Mouse (Mus musculus): Measurements from ENCODE around the gene Lrrc1. TPM values are rescaled to one million over a fixed set of nuclear protein-coding genes. Genes with fewer than 3 reads are reported as not detected.

Lrrc1 gene
- polyA plus RNA-seq, 1 experiment from 2014 or later, result 22.1 TPM

DNA sequence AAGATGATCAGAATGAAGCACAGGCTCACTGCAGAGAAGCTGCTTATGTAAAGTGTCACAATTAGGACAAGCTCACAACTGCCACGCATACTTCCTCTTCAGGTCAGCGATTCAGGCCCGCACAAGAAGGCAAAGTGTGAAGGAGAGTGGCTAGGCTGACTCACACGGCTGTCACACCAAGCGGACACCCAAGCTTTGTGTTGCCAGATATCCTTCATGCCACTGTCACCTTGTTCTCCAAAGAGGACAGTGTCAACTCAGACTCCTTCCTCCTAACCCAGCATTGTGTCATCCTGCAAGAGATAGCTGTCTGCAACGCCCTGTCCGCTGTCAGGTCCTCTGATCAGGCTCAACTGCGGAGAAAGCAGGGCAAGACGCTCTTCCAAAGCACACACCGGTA lies 7.3 kb downstream of the Lrrc1 start:
- H3K36me3 ChIP-seq (ENCODE audit: insufficient read depth, low read length), result no peaks in the 10 kb centered on the region
- WGBS, result 76% methylated on average over 10 of the region's 10 CpGs
- H3K9me3 ChIP-seq (replicated peaks; ENCODE audit: low read length), result no peaks in the 10 kb centered on the region
- H3K27ac ChIP-seq, result no peak overlapping the region
- DNase-seq (ENCODE audit: low spot score) (no peak), ATAC-seq (replicated peaks; ENCODE audit: low FRiP score, low read depth) (no peak)
- H3K4me1 ChIP-seq (replicated peaks; ENCODE audit: insufficient read depth, low read length), result 0 out of 2 replicates have a peak, but pooled peaks cover 3% of the 10 kb centered on the region
- no peak overlapping the region for H3K9ac ChIP-seq (ENCODE audit: low read depth, low read length)
- H3K4me2 ChIP-seq (ENCODE audit: low read length), result no peak overlapping the region
- no peak for TF ChIP-seq CTCF (IDR thresholded peaks at IDR 0.05; ENCODE audit: low read depth)
- no peaks in the 10 kb centered on the region for H3K27me3 ChIP-seq (ENCODE audit: insufficient read depth, low read length)
- H3K4me3 ChIP-seq (replicated peaks; ENCODE audit: low read depth, low read length), result no peak overlapping the region

DNA sequence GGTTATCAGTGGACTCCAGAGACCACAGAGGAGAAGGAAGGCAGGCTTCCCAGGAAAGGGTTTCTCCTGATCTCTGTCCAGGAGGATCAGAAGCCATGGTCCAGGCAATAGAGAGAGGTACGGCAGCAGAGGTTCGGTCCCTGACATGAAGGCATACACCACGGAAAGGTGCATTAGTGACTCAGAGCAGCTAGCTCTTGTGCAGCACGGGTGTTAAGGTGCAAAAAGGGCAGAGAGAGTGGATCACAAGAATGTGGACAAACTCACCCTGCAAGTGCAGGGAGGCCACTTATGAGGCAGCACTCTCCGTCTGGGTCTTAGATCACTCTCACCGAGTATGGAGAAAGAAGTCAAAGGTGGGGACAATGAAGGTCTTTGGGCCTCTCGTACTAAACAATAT lies 7.8 kb downstream of the Lrrc1 start:
- ATAC-seq (replicated peaks; ENCODE audit: low FRiP score, low read depth) (no peak), DNase-seq (ENCODE audit: low spot score) (no peak)
- Histone ChIP-seq H3K27me3 (ENCODE audit: insufficient read depth, low read length) (no peaks in the 10 kb centered on the region), H3K27ac (no peak overlapping the region), H3K9me3 (replicated peaks; ENCODE audit: low read length) (no peaks in the 10 kb centered on the region), H3K36me3 (ENCODE audit: insufficient read depth, low read length) (no peaks in the 10 kb centered on the region), H3K4me1 (replicated peaks; ENCODE audit: insufficient read depth, low read length) (0 out of 2 replicates have a peak, but pooled peaks cover 3% of the 10 kb centered on the region), H3K4me2 (ENCODE audit: low read length) (no peak overlapping the region), H3K9ac (ENCODE audit: low read depth, low read length) (no peak overlapping the region), H3K4me3 (replicated peaks; ENCODE audit: low read depth, low read length) (no peak overlapping the region)
- TF ChIP-seq CTCF (IDR thresholded peaks at IDR 0.05; ENCODE audit: low read depth), result no peak
- 64% methylated on average over 7 of the region's 7 CpGs for WGBS

DNA sequence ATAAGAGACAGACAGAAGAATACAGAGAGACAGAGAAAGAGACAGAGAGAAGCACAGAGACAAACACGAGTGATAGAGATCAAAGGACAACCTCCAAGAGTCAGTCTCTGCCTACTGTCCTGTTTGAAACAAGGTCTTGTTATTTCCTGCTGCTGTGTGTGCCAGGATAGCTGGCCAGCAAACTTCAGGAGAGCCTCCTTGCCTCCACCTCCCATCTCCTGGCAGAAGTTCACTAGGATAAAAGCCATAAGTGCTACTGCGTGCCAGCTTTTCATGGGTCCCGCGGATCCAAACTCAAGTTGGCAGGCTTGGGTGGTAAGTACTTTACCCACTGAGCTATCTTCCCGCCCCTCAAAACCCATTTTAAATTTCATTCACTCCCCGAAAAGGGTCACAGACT lies 8.4 kb downstream of the Lrrc1 start:
- 74% methylated on average over 6 of the region's 6 CpGs for WGBS
- no peak overlapping the region for H3K4me3 ChIP-seq (replicated peaks; ENCODE audit: low read depth, low read length)
- no peak overlapping the region for H3K27ac ChIP-seq
- no peak overlapping the region for H3K9ac ChIP-seq (ENCODE audit: low read depth, low read length)
- H3K36me3 ChIP-seq (ENCODE audit: insufficient read depth, low read length), result no peaks in the 10 kb centered on the region
- no peaks in the 10 kb centered on the region for H3K27me3 ChIP-seq (ENCODE audit: insufficient read depth, low read length)
- DNase-seq (ENCODE audit: low spot score) (no peak), ATAC-seq (replicated peaks; ENCODE audit: low FRiP score, low read depth) (no peak)
- TF ChIP-seq CTCF (IDR thresholded peaks at IDR 0.05; ENCODE audit: low read depth), result no peak
- H3K9me3 ChIP-seq (replicated peaks; ENCODE audit: low read length), result no peaks in the 10 kb centered on the region
- H3K4me2 ChIP-seq (ENCODE audit: low read length), result no peak overlapping the region
- 0 out of 2 replicates have a peak, but pooled peaks cover 3% of the 10 kb centered on the region for H3K4me1 ChIP-seq (replicated peaks; ENCODE audit: insufficient read depth, low read length)

DNA sequence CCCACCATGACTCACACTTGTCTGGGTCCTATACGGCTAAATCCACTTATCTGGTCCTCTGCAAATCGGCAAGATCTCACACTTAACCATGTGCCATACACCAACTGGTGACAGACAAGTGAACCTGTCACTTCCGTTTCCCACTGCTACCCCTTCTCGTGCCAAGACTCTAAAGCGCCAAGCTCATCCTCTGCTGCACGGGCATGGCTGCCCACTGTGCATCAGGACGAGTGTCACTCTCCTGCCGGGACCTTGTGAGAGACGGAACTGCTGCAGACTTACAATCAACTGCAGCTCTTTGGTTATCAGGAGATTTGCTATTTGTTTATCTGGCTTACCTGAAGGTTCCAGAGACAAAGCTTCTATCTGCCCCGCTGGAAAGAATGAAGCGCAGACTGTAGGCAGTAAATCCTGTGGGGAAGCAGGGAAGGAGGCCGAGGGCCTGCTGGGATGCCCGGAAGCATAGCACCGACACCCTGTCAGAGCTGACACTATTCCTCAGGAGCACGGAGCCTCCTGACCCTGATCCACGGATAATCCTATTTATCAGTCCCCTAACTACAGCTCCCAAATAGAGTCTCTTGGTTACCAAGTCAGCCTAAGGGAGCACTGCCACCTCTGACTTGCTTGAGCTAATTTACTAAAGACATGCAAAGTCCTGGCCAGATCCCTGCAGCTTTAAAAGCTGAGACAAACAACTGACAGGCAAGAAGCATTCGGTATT lies 9.5 kb downstream of the Lrrc1 start:
- no peaks in the 10 kb centered on the region for H3K9me3 ChIP-seq (replicated peaks; ENCODE audit: low read length)
- no peak overlapping the region for H3K4me3 ChIP-seq (replicated peaks; ENCODE audit: low read depth, low read length)
- no peak overlapping the region for H3K9ac ChIP-seq (ENCODE audit: low read depth, low read length)
- H3K27ac ChIP-seq, result no peak overlapping the region
- TF ChIP-seq CTCF (IDR thresholded peaks at IDR 0.05; ENCODE audit: low read depth), result no peak
- H3K4me2 ChIP-seq (ENCODE audit: low read length), result no peak overlapping the region
- WGBS, result 56% methylated on average over 17 of the region's 17 CpGs
- no peaks in the 10 kb centered on the region for H3K36me3 ChIP-seq (ENCODE audit: insufficient read depth, low read length)
- ATAC-seq (replicated peaks; ENCODE audit: low FRiP score, low read depth) (no peak), DNase-seq (ENCODE audit: low spot score) (no peak)
- no peaks in the 10 kb centered on the region for H3K27me3 ChIP-seq (ENCODE audit: insufficient read depth, low read length)
- H3K4me1 ChIP-seq (replicated peaks; ENCODE audit: insufficient read depth, low read length), result 0 out of 2 replicates have a peak, but pooled peaks cover 6% of the 10 kb centered on the region

DNA sequence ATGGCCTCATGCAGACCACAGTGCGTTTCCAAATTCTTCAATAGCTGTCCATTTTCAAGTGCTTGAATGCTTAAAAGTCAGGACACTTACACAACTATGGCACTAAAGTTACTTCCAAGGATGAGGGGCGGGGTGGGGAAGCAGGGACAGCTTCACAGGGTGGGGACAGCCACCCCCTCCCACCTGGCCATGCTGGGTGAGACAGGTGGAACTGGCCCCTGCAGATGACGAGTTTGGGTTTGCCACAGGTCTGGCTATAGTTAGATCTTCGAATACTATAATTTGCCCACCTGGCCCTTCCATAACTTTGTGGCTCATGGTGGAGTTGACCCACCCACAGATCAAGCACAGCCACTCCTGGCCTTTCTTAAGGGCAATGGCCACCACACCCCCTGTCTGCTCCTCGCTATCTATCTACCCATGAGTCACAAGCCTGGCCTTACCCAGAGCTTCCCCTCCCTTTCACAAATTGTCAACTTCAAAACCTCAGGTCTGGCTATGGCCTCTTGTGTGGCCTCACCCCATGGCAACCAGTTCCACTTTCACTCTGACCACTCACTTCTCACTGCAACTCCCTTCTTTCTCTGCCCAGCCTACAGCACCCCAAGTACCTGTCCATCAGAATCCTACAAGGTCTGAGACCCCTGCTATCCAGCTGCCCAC lies 16.2 kb downstream of the Lrrc1 start:
- no peaks in the 10 kb centered on the region for H3K27me3 ChIP-seq (ENCODE audit: insufficient read depth, low read length)

DNA sequence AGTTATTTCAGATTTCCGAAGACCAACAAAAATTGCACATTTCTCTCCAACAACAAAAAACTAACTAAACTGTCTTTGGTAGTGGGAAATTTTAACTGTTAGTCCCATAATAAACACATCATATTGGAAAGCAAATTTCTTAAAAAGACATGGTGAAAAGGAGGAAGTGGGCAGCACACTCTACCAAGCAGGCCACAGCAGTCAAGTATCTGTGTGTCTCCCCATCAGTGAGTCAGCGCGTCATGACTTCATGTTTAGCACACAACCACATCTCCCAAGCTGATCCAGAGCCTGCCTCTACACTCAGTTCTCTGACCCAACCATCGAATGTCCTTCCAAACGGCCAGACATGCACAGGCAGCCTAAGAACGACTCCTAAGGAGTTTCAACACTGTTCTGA lies 17.5 kb downstream of the Lrrc1 start:
- WGBS, result 74% methylated on average over 6 of the region's 6 CpGs

More for the DNA sequence above, 16.2 kb downstream of the Lrrc1 start:
- no peak overlapping the region for H3K4me3 ChIP-seq (replicated peaks; ENCODE audit: low read depth, low read length)
- 0 out of 2 replicates have a peak, but pooled peaks cover 19% of the 10 kb centered on the region for H3K4me1 ChIP-seq (replicated peaks; ENCODE audit: insufficient read depth, low read length)
- H3K9ac ChIP-seq (ENCODE audit: low read depth, low read length), result no peak overlapping the region
- WGBS, result 85% methylated on average over 5 of the region's 5 CpGs
- ATAC-seq (replicated peaks; ENCODE audit: low FRiP score, low read depth) (peak; percentile 23; the same call in 1 of the 2 replicates), DNase-seq (ENCODE audit: low spot score) (no peak)
- H3K36me3 ChIP-seq (ENCODE audit: insufficient read depth, low read length), result no peaks in the 10 kb centered on the region
- H3K27ac ChIP-seq, result no peak overlapping the region
- TF ChIP-seq CTCF (IDR thresholded peaks at IDR 0.05; ENCODE audit: low read depth), result no peak
- no peaks in the 10 kb centered on the region for H3K9me3 ChIP-seq (replicated peaks; ENCODE audit: low read length)
- H3K4me2 ChIP-seq (ENCODE audit: low read length), result no peak overlapping the region

More for the DNA sequence above, 17.5 kb downstream of the Lrrc1 start:
- 0 out of 2 replicates have a peak, but pooled peaks cover 19% of the 10 kb centered on the region for H3K4me1 ChIP-seq (replicated peaks; ENCODE audit: insufficient read depth, low read length)
- no peak overlapping the region for H3K4me3 ChIP-seq (replicated peaks; ENCODE audit: low read depth, low read length)
- DNase-seq (ENCODE audit: low spot score) (no peak), ATAC-seq (replicated peaks; ENCODE audit: low FRiP score, low read depth) (no peak)
- no peak overlapping the region for H3K27ac ChIP-seq
- H3K4me2 ChIP-seq (ENCODE audit: low read length), result no peak overlapping the region
- no peaks in the 10 kb centered on the region for H3K36me3 ChIP-seq (ENCODE audit: insufficient read depth, low read length)
- no peak overlapping the region for H3K9ac ChIP-seq (ENCODE audit: low read depth, low read length)
- no peaks in the 10 kb centered on the region for H3K9me3 ChIP-seq (replicated peaks; ENCODE audit: low read length)
- no peaks in the 10 kb centered on the region for H3K27me3 ChIP-seq (ENCODE audit: insufficient read depth, low read length)
- TF ChIP-seq CTCF (IDR thresholded peaks at IDR 0.05; ENCODE audit: low read depth), result no peak

All from kidney, postnatal 0 days (tissue).